Mouse (Mus musculus) hindbrain, embryonic 13.5 days (tissue): ENCODE measurements at regions not wholly inside any gene's neighbourhood (a gene's known extent, or its start where the extent isn't known, plus 50 kb on each side); places are given as distances from the start of the nearest gene placed in this dataset.

Experiments used
- ATAC-seq: fragments of 200-750 bp; cut with Nextera tagmentation; 2 replicates; pipeline ENCODE4 v1.8.0; 2017; ENCODE audit warnings: moderate TSS enrichment; ENCODE audit not compliant: low FRiP score
- H3K27ac ChIP-seq: fragments of 300-500 bp; sonication (generic); 2 replicates; pipeline ENCODE4 v1.5.1; 2015; ENCODE audit warnings: inconsistent platforms, mild to moderate bottlenecking, moderate library complexity
- H3K27me3 ChIP-seq: fragments of 300-500 bp; sonication (generic); 2 replicates; pipeline ENCODE4 v1.6.1; 2015; ENCODE audit warnings: mild to moderate bottlenecking, inconsistent platforms
- H3K36me3 ChIP-seq: fragments of 300-500 bp; sonication (generic); 2 replicates; pipeline ENCODE4 v1.6.1; 2015; ENCODE audit warnings: mild to moderate bottlenecking, inconsistent platforms
- H3K4me1 ChIP-seq: fragments of 300-500 bp; sonication (generic); replicated peaks from 2 replicates; pipeline ENCODE4 v1.6.1; 2015; ENCODE audit warnings: inconsistent platforms
- H3K4me2 ChIP-seq: fragments of 300-500 bp; sonication (generic); 2 replicates; pipeline ENCODE4 v1.6.1; 2015; ENCODE audit warnings: inconsistent platforms, mild to moderate bottlenecking, moderate library complexity
- H3K4me3 ChIP-seq: fragments of 300-500 bp; sonication (generic); 2 replicates; pipeline ENCODE4 v1.5.1; 2015; ENCODE audit warnings: mild to moderate bottlenecking, inconsistent platforms
- H3K9ac ChIP-seq: fragments of 300-500 bp; sonication (generic); 2 replicates; pipeline ENCODE4 v1.6.1; 2015; ENCODE audit warnings: mild to moderate bottlenecking, inconsistent platforms
- H3K9me3 ChIP-seq: fragments of 300-500 bp; sonication (generic); 2 replicates; pipeline ENCODE4 v1.6.1; 2016; ENCODE audit warnings: inconsistent platforms
- WGBS: fragments of 180-500 bp; shearing (Covaris S2); methylation state at CpG from one replicate; pipeline ENCODE4 v1.1.7; 2015; 5-methylcytosine and 5-hydroxymethylcytosine counted together

- H3K27ac ChIP-seq = no peak overlapping the region
- H3K4me2 ChIP-seq = no peak overlapping the region
- 78% methylated on average over 15 of the region's 15 CpGs for WGBS
- ATAC-seq = no peak
- no peaks in the 10 kb centered on the region for H3K36me3 ChIP-seq
- H3K9me3 ChIP-seq = no peaks in the 10 kb centered on the region
- no peak overlapping the region for H3K9ac ChIP-seq
- no peak overlapping the region for H3K4me3 ChIP-seq
- no peaks in the 10 kb centered on the region for H3K4me1 ChIP-seq
- H3K27me3 ChIP-seq = no peaks in the 10 kb centered on the region
Observed at GRCm38 (mm10) chr1:184547650-184548235, 184.7 kb downstream of the Hlx start.

- Histone ChIP-seq H3K36me3 (no peaks in the 10 kb centered on the region), H3K9ac (no peak overlapping the region), H3K9me3 (no peaks in the 10 kb centered on the region), H3K4me1 (no peaks in the 10 kb centered on the region), H3K4me2 (no peak overlapping the region), H3K4me3 (no peak overlapping the region), H3K27ac (no peak overlapping the region), H3K27me3 (no peaks in the 10 kb centered on the region)
- WGBS = 93% methylated on average over 5 of the region's 5 CpGs
- ATAC-seq = no peak
Observed at GRCm38 (mm10) chr1:184546140-184546661, 186.2 kb downstream of the Hlx start.

DNA sequence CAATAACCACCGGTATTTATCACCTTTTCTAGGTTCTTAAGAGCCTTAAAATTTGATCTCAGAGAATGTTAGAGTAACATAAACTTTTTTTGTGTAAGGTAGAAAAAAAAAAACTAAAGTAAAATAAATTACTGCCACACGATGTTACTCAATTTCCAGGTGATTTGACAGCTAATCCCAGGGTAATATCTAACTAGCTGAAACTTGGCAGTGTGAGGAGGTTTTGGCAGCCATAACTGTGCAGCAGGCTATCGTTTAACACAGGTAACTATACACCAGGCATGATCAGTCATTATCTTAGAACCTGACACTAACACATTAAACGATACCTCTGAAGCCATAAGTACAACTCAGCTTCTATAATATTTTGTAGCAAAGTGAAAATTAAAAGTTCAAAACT is 187.3 kb downstream of the Hlx start:
- no peaks in the 10 kb centered on the region for H3K36me3 ChIP-seq
- no peak overlapping the region for H3K9ac ChIP-seq
- WGBS = 81% methylated on average over 4 of the region's 4 CpGs
- no peak overlapping the region for H3K4me2 ChIP-seq
- H3K4me1 ChIP-seq = no peaks in the 10 kb centered on the region
- no peak overlapping the region for H3K27ac ChIP-seq
- H3K4me3 ChIP-seq = no peak overlapping the region
- H3K9me3 ChIP-seq = no peaks in the 10 kb centered on the region
- ATAC-seq = no peak
- H3K27me3 ChIP-seq = no peaks in the 10 kb centered on the region

DNA sequence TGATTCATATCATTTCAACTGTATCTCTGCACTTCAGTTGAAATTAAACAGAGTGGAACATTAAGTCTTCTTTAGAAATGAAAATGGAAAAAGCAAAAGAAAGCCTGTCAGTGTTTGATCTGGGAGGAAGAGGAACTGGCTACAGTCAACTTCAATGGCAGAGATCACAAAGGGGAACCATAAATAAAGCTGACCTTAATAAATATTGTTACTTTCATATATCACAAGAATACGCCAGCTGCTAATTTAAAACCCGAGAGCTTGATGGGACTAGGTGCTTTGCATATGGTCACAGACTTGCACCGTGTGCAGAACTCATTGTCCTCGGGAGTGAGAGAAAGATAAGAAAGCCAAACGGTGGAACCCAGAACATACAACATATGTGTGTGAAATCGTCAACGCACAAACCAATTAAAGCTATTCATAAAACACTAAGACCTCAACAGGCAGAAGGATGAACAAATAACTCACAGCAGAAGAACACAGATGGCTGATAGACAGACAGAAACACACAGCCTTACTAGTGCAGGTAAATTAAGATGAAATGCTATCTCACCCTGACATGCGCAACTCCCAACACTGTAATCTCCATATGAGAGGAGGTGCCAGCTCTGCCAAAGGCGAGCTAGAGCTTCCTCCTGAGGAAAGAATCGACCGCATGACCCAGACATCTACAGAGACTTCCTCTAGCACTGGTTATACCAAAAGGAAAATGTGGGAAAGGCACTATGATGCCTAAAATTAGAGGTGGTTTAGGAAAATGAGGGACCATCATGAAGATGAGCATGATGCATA is 189.9 kb downstream of the Hlx start:
- Histone ChIP-seq H3K36me3 (no peaks in the 10 kb centered on the region), H3K9ac (no peak overlapping the region), H3K27me3 (no peaks in the 10 kb centered on the region), H3K4me3 (no peak overlapping the region), H3K27ac (no peak overlapping the region), H3K4me1 (no peaks in the 10 kb centered on the region), H3K9me3 (no peaks in the 10 kb centered on the region), H3K4me2 (no peak overlapping the region)
- no peak for ATAC-seq
- WGBS = 86% methylated on average over 11 of the region's 11 CpGs

DNA sequence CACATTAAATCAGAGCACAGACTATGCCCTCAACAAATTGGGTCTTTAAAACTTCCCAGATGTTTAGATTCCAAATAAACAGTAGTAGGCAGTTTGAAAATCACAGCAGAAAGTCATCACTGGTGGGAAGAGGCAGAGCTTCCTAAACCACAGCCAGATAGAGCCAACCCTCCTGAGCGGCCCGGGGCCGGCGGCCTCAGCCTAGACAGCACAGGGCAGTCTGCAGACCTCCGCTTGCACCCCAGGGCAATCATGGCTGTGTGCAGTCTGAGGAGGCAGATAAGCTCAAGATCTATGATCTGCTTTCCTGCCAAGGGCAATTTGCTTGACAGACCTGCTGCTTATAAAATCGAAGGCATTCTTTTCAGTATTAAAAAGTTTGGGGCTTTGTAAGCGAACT is 192.6 kb downstream of the Hlx start:
- no peaks in the 10 kb centered on the region for H3K27me3 ChIP-seq
- WGBS = 88% methylated on average over 7 of the region's 7 CpGs
- no peaks in the 10 kb centered on the region for H3K36me3 ChIP-seq

GRCm38 (mm10) chr1:184536311-184537200 is 195.9 kb downstream of the Hlx start:
- no peaks in the 10 kb centered on the region for H3K27me3 ChIP-seq
- no peaks in the 10 kb centered on the region for H3K4me1 ChIP-seq
- H3K27ac ChIP-seq = no peak overlapping the region
- whole genome bisulfite sequencing = 87% methylated on average over 11 of the region's 11 CpGs
- no peak overlapping the region for H3K4me3 ChIP-seq
- no peaks in the 10 kb centered on the region for H3K9me3 ChIP-seq
- no peaks in the 10 kb centered on the region for H3K36me3 ChIP-seq
- H3K4me2 ChIP-seq = no peak overlapping the region
- ATAC-seq = no peak
- no peak overlapping the region for H3K9ac ChIP-seq

More for the DNA sequence above, 192.6 kb downstream of the Hlx start:
- Histone ChIP-seq H3K4me1 (no peaks in the 10 kb centered on the region), H3K27ac (no peak overlapping the region), H3K4me2 (no peak overlapping the region), H3K4me3 (no peak overlapping the region), H3K9me3 (no peaks in the 10 kb centered on the region), H3K9ac (no peak overlapping the region)
- ATAC-seq = no peak

- H3K27me3 ChIP-seq = no peaks in the 10 kb centered on the region
- WGBS = 95% methylated on average over 3 of the region's 3 CpGs
- H3K27ac ChIP-seq = no peak overlapping the region
- no peak overlapping the region for H3K9ac ChIP-seq
- H3K4me3 ChIP-seq = no peak overlapping the region
- no peak overlapping the region for H3K4me2 ChIP-seq
- H3K9me3 ChIP-seq = no peaks in the 10 kb centered on the region
- ATAC-seq = no peak
- H3K4me1 ChIP-seq = no peaks in the 10 kb centered on the region
- H3K36me3 ChIP-seq = no peaks in the 10 kb centered on the region
Observed at GRCm38 (mm10) chr1:184535691-184536090, 196.7 kb downstream of the Hlx start.

GRCm38 (mm10) chr1:184534511-184534910 is 197.9 kb downstream of the Hlx start:
- H3K4me1 ChIP-seq = no peaks in the 10 kb centered on the region
- no peak overlapping the region for H3K9ac ChIP-seq
- no peaks in the 10 kb centered on the region for H3K27me3 ChIP-seq
- H3K9me3 ChIP-seq = no peaks in the 10 kb centered on the region
- WGBS = 91% methylated on average over 4 of the region's 4 CpGs
- H3K4me3 ChIP-seq = no peak overlapping the region
- no peak overlapping the region for H3K4me2 ChIP-seq
- no peak for ATAC-seq
- no peaks in the 10 kb centered on the region for H3K36me3 ChIP-seq
- H3K27ac ChIP-seq = no peak overlapping the region

DNA sequence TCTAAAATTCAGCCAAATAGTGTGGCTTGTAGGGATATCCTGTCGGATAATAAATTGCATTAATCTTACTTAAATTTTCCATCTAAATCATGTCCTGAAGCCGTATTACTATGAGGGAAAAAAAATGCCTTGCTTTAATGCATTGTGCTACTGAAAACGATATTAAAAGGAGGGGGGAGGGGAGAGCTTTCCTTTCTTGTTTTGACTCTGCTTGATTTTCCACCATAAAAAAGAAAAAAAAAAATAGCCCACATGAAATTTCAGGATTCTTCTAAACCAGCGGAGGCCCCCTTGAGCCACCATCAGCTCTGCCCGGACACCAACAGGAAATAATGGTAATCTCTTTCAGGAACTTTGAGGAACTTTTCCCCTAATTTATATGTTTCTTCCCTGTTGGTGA is 198.5 kb downstream of the Hlx start:
- no peaks in the 10 kb centered on the region for H3K27me3 ChIP-seq
- no peaks in the 10 kb centered on the region for H3K4me1 ChIP-seq
- no peak overlapping the region for H3K9ac ChIP-seq
- no peak overlapping the region for H3K27ac ChIP-seq
- H3K36me3 ChIP-seq = no peaks in the 10 kb centered on the region
- no peak overlapping the region for H3K4me3 ChIP-seq
- WGBS = 69% methylated on average over 5 of the region's 5 CpGs
- H3K4me2 ChIP-seq = no peak overlapping the region
- ATAC-seq = no peak
- H3K9me3 ChIP-seq = no peaks in the 10 kb centered on the region

GRCm38 (mm10) chr1:184532488-184533055 is 199.8 kb downstream of the Hlx start:
- H3K4me2 ChIP-seq = no peak overlapping the region
- no peaks in the 10 kb centered on the region for H3K36me3 ChIP-seq
- 81% methylated on average over 8 of the region's 8 CpGs for WGBS
- H3K9me3 ChIP-seq = no peaks in the 10 kb centered on the region
- no peak overlapping the region for H3K4me3 ChIP-seq
- no peak overlapping the region for H3K9ac ChIP-seq
- H3K27me3 ChIP-seq = no peaks in the 10 kb centered on the region
- H3K27ac ChIP-seq = no peak overlapping the region
- H3K4me1 ChIP-seq = no peaks in the 10 kb centered on the region
- ATAC-seq = no peak

GRCm38 (mm10) chr1:184530606-184531320 is 201.7 kb downstream of the Hlx start:
- Histone ChIP-seq H3K9me3 (no peaks in the 10 kb centered on the region), H3K4me2 (no peak overlapping the region), H3K27ac (no peak overlapping the region), H3K27me3 (no peaks in the 10 kb centered on the region), H3K4me3 (no peak overlapping the region), H3K9ac (no peak overlapping the region), H3K4me1 (no peaks in the 10 kb centered on the region), H3K36me3 (no peaks in the 10 kb centered on the region)
- no peak for ATAC-seq
- WGBS = 61% methylated on average over 3 of the region's 3 CpGs
